Mouse (Mus musculus) neural tube, embryonic 14.5 days (tissue): ENCODE measurements at regions not wholly inside any gene's neighbourhood (a gene's known extent, or its start where the extent isn't known, plus 50 kb on each side); places are given as distances from the start of the nearest gene placed in this dataset.
A peak's percentile ranks its signal among the peaks of the same experiment; 100 is the strongest.

Experiments
- ATAC-seq: fragments of 200-750 bp; cut with Nextera tagmentation; 2 replicates; pipeline ENCODE4 v1.8.0; 2017; ENCODE audit warnings: low read depth, mild to moderate bottlenecking, moderate TSS enrichment, moderate library complexity
- H3K27ac ChIP-seq: fragments of 300-500 bp; sonication (generic); 2 replicates; pipeline ENCODE4 v1.5.1; 2014; ENCODE audit warnings: low read depth, mild to moderate bottlenecking, control low read depth, low read length, moderate library complexity, mixed read lengths
- H3K27me3 ChIP-seq: fragments of 300-500 bp; sonication (generic); 2 replicates; pipeline ENCODE4 v1.6.1; 2014; ENCODE audit warnings: low read length; ENCODE audit not compliant: control insufficient read depth, insufficient read depth
- H3K36me3 ChIP-seq: fragments of 300-500 bp; sonication (generic); 2 replicates; pipeline ENCODE4 v1.6.1; 2014; ENCODE audit warnings: low read length, mixed read lengths; ENCODE audit not compliant: control insufficient read depth, insufficient read depth
- H3K4me1 ChIP-seq: fragments of 300-500 bp; sonication (generic); 2 replicates; pipeline ENCODE4 v1.6.1; 2014; ENCODE audit warnings: low read length; ENCODE audit not compliant: control insufficient read depth, insufficient read depth
- H3K4me2 ChIP-seq: fragments of 300-500 bp; sonication (generic); 2 replicates; pipeline ENCODE4 v1.6.1; 2014; ENCODE audit warnings: mild to moderate bottlenecking, low read depth, low read length, control low read depth
- H3K4me3 ChIP-seq: fragments of 300-500 bp; sonication (generic); 2 replicates; pipeline ENCODE4 v1.5.1; 2014; ENCODE audit warnings: low read depth, low read length, control low read depth, mixed read lengths
- H3K9ac ChIP-seq: fragments of 300-500 bp; sonication (generic); replicated peaks from 2 replicates; pipeline ENCODE4 v1.6.1; 2014; ENCODE audit warnings: low read depth, mild to moderate bottlenecking, control low read depth, low read length, mixed read lengths
- H3K9me3 ChIP-seq: fragments of 300-500 bp; sonication (generic); 2 replicates; pipeline ENCODE4 v1.6.1; 2016; ENCODE audit warnings: low read length; ENCODE audit not compliant: control insufficient read depth
- WGBS: fragments of 180-500 bp; shearing (Covaris S2); extraction: QIAGEN DNeasy Blood & Tissue Kit; methylation state at CpG from one replicate; pipeline ENCODE4 v1.1.7; 2014; 5-methylcytosine and 5-hydroxymethylcytosine counted together

GRCm38 (mm10) chr6:58752496-58752895, 78.8 kb upstream of the Herc3 start:
- H3K9ac ChIP-seq = no peak overlapping the region
- no peaks in the 10 kb centered on the region for H3K36me3 ChIP-seq
- no peak for ATAC-seq
- H3K4me1 ChIP-seq = no peaks in the 10 kb centered on the region
- no peaks in the 10 kb centered on the region for H3K9me3 ChIP-seq
- H3K27ac ChIP-seq = no peak overlapping the region
- 97% methylated on average over 4 of the region's 4 CpGs for WGBS
- H3K27me3 ChIP-seq = no peaks in the 10 kb centered on the region
- no peak overlapping the region for H3K4me2 ChIP-seq
- H3K4me3 ChIP-seq = no peak overlapping the region

GRCm38 (mm10) chr6:58756309-58757015, 74.8 kb upstream of the Herc3 start:
- Histone ChIP-seq H3K4me3 (no peak overlapping the region), H3K4me2 (no peak overlapping the region), H3K9ac (no peak overlapping the region), H3K27ac (no peak overlapping the region), H3K4me1 (no peaks in the 10 kb centered on the region), H3K9me3 (no peaks in the 10 kb centered on the region), H3K36me3 (no peaks in the 10 kb centered on the region), H3K27me3 (no peaks in the 10 kb centered on the region)
- WGBS = 67% methylated on average over 2 of the region's 2 CpGs
- ATAC-seq = no peak

DNA sequence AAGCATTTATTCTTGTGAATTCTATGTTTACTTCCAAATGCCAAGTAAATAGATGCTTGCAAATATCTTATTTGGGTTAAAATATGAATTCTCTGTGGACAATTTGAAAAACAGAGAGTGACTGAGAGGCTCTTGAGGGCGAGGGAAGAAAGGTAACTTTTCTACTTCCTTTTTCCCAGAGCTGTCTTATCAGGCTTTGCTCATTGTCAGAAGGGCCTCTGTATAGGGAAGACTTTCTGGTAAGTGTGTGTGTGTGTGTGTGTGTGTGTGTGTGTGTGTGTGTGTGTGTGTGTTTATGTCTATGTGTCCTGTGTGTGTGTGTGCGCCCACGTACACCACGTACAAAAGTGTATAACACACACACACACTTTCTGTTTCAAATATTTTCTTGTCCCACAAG, 73.9 kb upstream of the Herc3 start:
- Histone ChIP-seq H3K9me3 (no peaks in the 10 kb centered on the region), H3K4me1 (no peaks in the 10 kb centered on the region), H3K4me3 (no peak overlapping the region), H3K9ac (no peak overlapping the region), H3K27me3 (no peaks in the 10 kb centered on the region), H3K4me2 (no peak overlapping the region), H3K36me3 (no peaks in the 10 kb centered on the region), H3K27ac (no peak overlapping the region)
- WGBS = 90% methylated on average over 4 of the region's 4 CpGs
- ATAC-seq = no peak

- no peak overlapping the region for H3K27ac ChIP-seq
- H3K4me2 ChIP-seq = no peak overlapping the region
- 23% methylated on average over 8 of the region's 8 CpGs for WGBS
- no peaks in the 10 kb centered on the region for H3K9me3 ChIP-seq
- H3K9ac ChIP-seq = no peak overlapping the region
- no peaks in the 10 kb centered on the region for H3K27me3 ChIP-seq
- no peaks in the 10 kb centered on the region for H3K4me1 ChIP-seq
- no peak overlapping the region for H3K4me3 ChIP-seq
- peak; percentile 56; the same call in 1 of the 2 replicates for ATAC-seq
- H3K36me3 ChIP-seq = no peaks in the 10 kb centered on the region
Measured at GRCm38 (mm10) chr6:58770654-58771218, 60.5 kb upstream of the Herc3 start.

- Histone ChIP-seq H3K36me3 (no peaks in the 10 kb centered on the region), H3K27ac (no peak overlapping the region), H3K9ac (no peak overlapping the region), H3K4me1 (no peaks in the 10 kb centered on the region), H3K9me3 (no peaks in the 10 kb centered on the region), H3K4me3 (no peak overlapping the region), H3K27me3 (no peaks in the 10 kb centered on the region), H3K4me2 (no peak overlapping the region)
- ATAC-seq = peak; percentile 84
- 0% methylated on average over 1 of the region's 1 CpGs for WGBS
Measured at GRCm38 (mm10) chr6:58772014-58772413, 59.3 kb upstream of the Herc3 start.
